7 mouse cellular contexts compared by ENCODE assay signal in the genomic region with DNA sequence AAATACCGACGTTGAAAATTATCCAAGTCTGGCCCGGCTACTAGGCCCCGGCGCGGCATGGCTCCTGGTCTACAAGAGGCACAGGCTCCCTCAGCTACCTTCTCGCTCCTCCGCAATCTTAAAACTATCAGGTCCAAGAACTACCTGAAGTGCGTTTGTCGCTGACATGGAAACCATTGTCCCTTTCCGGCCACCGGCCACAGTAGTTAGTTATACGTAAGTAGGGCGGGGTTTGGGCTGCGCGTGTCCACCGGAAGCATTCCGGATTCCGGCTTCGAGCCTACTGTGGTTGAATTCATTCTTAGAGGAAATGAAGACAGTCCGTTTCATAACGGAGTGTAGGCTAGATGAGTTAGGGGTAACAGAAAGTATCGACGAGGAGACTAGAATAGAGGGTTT. TPM values are rescaled to one million over a fixed set of nuclear protein-coding genes. Genes with fewer than 3 reads are reported as not detected.
DNase-seq lines count a peak whose midpoint lies in the region; ATAC-seq lines count a peak whose summit lies in the region.
"Not testable (repeated sequence)": the region's sequence is repeated elsewhere in the genome, so short reads cannot be mapped to it uniquely, and the experiment has no call there.

A gene (plus strand): TSS at position 253 of the 399 bp plus-strand sequence.
A gene (minus strand): TSS at position 397 of the 399 bp plus-strand sequence.

- peak within 1 kb of the TSS; percentile 52 for H3K4me3 ChIP-seq in embryonic facial prominence, embryonic 11.5 days (ENCODE audit: low read depth, low read length)
- H3K4me3 ChIP-seq in limb, embryonic 10.5 days: peak within 1 kb of the TSS; percentile 69
- peak within 1 kb of the TSS; percentile 70 for H3K4me3 ChIP-seq in midbrain, embryonic 12.5 days

- ATAC-seq in embryonic facial prominence, embryonic 11.5 days (replicated peaks; ENCODE audit: insufficient number of reproducible peaks, low FRiP score, low TSS enrichment, low read depth): peak; percentile 31; the same call in 1 of the 2 replicates
- peak; percentile 60 for ATAC-seq in granulocyte monocyte progenitor cell, adult 5-6 weeks (replicated peaks; ENCODE audit: poor library complexity, severe bottlenecking)
- peak; percentile 72 for ATAC-seq in midbrain, embryonic 12.5 days (ENCODE audit: low FRiP score, low read depth)

- H3K4me1 ChIP-seq in embryonic facial prominence, embryonic 11.5 days (ENCODE audit: control insufficient read depth, insufficient read depth, low read length): not testable (repeated sequence)
- H3K4me1 ChIP-seq in limb, embryonic 10.5 days: peaks cover 47% of the 10 kb centered on the region
- H3K4me1 ChIP-seq in midbrain, embryonic 12.5 days: peaks cover 42% of the 10 kb centered on the region

- peak within 1 kb of the TSS; percentile 78 for H3K9ac ChIP-seq in embryonic facial prominence, embryonic 11.5 days (replicated peaks; ENCODE audit: low read length)
- peak within 1 kb of the TSS; percentile 82 for H3K9ac ChIP-seq in midbrain, embryonic 12.5 days (replicated peaks)

- not testable (repeated sequence) for H3K36me3 ChIP-seq in embryonic facial prominence, embryonic 11.5 days (replicated peaks; ENCODE audit: control insufficient read depth, insufficient read depth, low read depth, low read length)
- peaks cover 18% of the 10 kb centered on the region for H3K36me3 ChIP-seq in limb, embryonic 10.5 days
- H3K36me3 ChIP-seq in midbrain, embryonic 12.5 days: peaks cover 15% of the 10 kb centered on the region

- H3K9me3 ChIP-seq in embryonic facial prominence, embryonic 11.5 days (replicated peaks; ENCODE audit: control insufficient read depth, low read length); limb, embryonic 10.5 days (replicated peaks); midbrain, embryonic 12.5 days: not testable (repeated sequence)

- 0% methylated on average over 20 of the region's 24 CpGs for WGBS in embryonic facial prominence, embryonic 11.5 days
- 0% methylated on average over 24 of the region's 24 CpGs for WGBS in limb, embryonic 10.5 days
- WGBS in midbrain, embryonic 12.5 days: under 1% methylated on average over 24 of the region's 24 CpGs

- peak within 1 kb of the TSS; percentile 63 for H3K4me2 ChIP-seq in embryonic facial prominence, embryonic 11.5 days (ENCODE audit: low read depth, low read length)
- peak within 1 kb of the TSS; percentile 81 for H3K4me2 ChIP-seq in midbrain, embryonic 12.5 days (replicated peaks)

- H3K27ac ChIP-seq in embryonic facial prominence, embryonic 11.5 days (replicated peaks; ENCODE audit: low read depth, low read length): peak within 1 kb of the TSS; percentile 74
- H3K27ac ChIP-seq in limb, embryonic 10.5 days: peak within 1 kb of the TSS; percentile 98
- peak within 1 kb of the TSS; percentile 94 for H3K27ac ChIP-seq in midbrain, embryonic 12.5 days (replicated peaks)

- DNase-seq in adrenal gland, adult 8-10 months: peak; percentile 89
- DNase-seq in embryonic facial prominence, embryonic 11.5 days (ENCODE audit: low spot score): peak; percentile 91
- peak; percentile 94 for DNase-seq in kidney, adult 11 months
- DNase-seq in limb, embryonic 10.5 days (ENCODE audit: low spot score): peak; percentile 84
- DNase-seq in skeletal muscle tissue, adult 2 months (ENCODE audit: low read depth, low spot score): peak; percentile 92

- not testable (repeated sequence) for H3K27me3 ChIP-seq in embryonic facial prominence, embryonic 11.5 days (ENCODE audit: control insufficient read depth, insufficient read depth, low read length); limb, embryonic 10.5 days (ENCODE audit: low read depth, poor library complexity, severe bottlenecking)
- peaks cover 18% of the 10 kb centered on the region for H3K27me3 ChIP-seq in midbrain, embryonic 12.5 days

RNA-seq across cellular contexts. Expression of the first gene that starts in this region (rescaled TPM):
- total RNA-seq in adrenal gland, adult 8-10 months (2022): 100 to 1,000 TPM; 138 to 160 (median 154) TPM
- polyA plus RNA-seq in embryonic facial prominence, embryonic 11.5 days (2014; fragmentation: Nextera tagmentation; extraction: Ambion mirVana): 123 and 135 TPM in 2 replicates
- total RNA-seq in granulocyte monocyte progenitor cell, adult 5-6 weeks (2014; fragmentation: Nextera tagmentation): 164 and 170 TPM in 2 replicates
- total RNA-seq in granulocyte monocyte progenitor cell, adult 5-6 weeks (2017): 112 and 181 TPM in 2 replicates
- polyA plus RNA-seq in limb, embryonic 10.5 days (2016; fragmentation: Nextera tagmentation; extraction: Ambion mirVana): 140 and 151 TPM in 2 replicates
- 98.9 and 105 TPM in 2 replicates for polyA plus RNA-seq in midbrain, embryonic 12.5 days (2016; fragmentation: Nextera tagmentation; extraction: Ambion mirVana)

RNA-seq across cellular contexts. Expression of the second gene that starts in this region (rescaled TPM):
- 10 to 100 TPM; 53.9 to 65.7 (median 60.5) TPM for total RNA-seq in adrenal gland, adult 8-10 months (2022)
- 33.3 TPM in 2 replicates for polyA plus RNA-seq in embryonic facial prominence, embryonic 11.5 days (2014; fragmentation: Nextera tagmentation; extraction: Ambion mirVana)
- total RNA-seq in granulocyte monocyte progenitor cell, adult 5-6 weeks (2014; fragmentation: Nextera tagmentation): 22.8 and 25.2 TPM in 2 replicates
- 32.7 and 38.2 TPM in 2 replicates for total RNA-seq in granulocyte monocyte progenitor cell, adult 5-6 weeks (2017)
- polyA plus RNA-seq in limb, embryonic 10.5 days (2016; fragmentation: Nextera tagmentation; extraction: Ambion mirVana): 45.2 and 51.6 TPM in 2 replicates
- polyA plus RNA-seq in midbrain, embryonic 12.5 days (2016; fragmentation: Nextera tagmentation; extraction: Ambion mirVana): 52.9 and 53.8 TPM in 2 replicates

Comparison
In these comparisons a context has a peak if more than half of its experiments do, and no peak if none do; other contexts are left out.
1. Peak in every context shown above with its lines: DNase-seq, ATAC-seq, H3K4me3 ChIP-seq and H3K27ac ChIP-seq.